Mouse (Mus musculus) urinary bladder, postnatal 4 days (tissue): ENCODE results near the gene Rcbtb1.
"Not testable (repeated sequence)": the region's sequence is repeated elsewhere in the genome, so short reads cannot be mapped to it uniquely, and the experiment has no call there.

Source experiments
- DNase-seq, 2 experiments: peaks; one replicate each; pipeline ENCODE4 v3.0.0; 2021 to 2022; ENCODE audit warnings: low spot score in 2 of 2

Rcbtb1 gene

GRCm38 (mm10) chr14:59200711-59201603 lies at the start of gene Rcbtb1:
TSS of gene Rcbtb1 (plus strand) at chr14:59201209.
- DNase-seq = peak; percentile 87 to 88

- DNase-seq = no peak
Observed at GRCm38 (mm10) chr14:59155589-59155988, 45.4 kb upstream of the Rcbtb1 start.

- DNase-seq = no peak
Observed at GRCm38 (mm10) chr14:59157016-59157698, 43.9 kb upstream of the Rcbtb1 start.

- no peak for DNase-seq
Observed at GRCm38 (mm10) chr14:59178649-59179048, 22.4 kb upstream of the Rcbtb1 start, which contains the start of gene Gm5142. TSS of gene Gm5142 (minus strand) at chr14:59178749.

- no peak for DNase-seq
Observed at GRCm38 (mm10) chr14:59182732-59183131, 18.3 kb upstream of the Rcbtb1 start.

GRCm38 (mm10) chr14:59185514-59185913 lies 15.5 kb upstream of the Rcbtb1 start:
- DNase-seq = no peak

GRCm38 (mm10) chr14:59186121-59186520 lies 14.9 kb upstream of the Rcbtb1 start:
- DNase-seq = no peak

- DNase-seq = no peak
Observed at GRCm38 (mm10) chr14:59201604-59202215, 701 bp downstream of the Rcbtb1 start.

GRCm38 (mm10) chr14:59205461-59205860 lies 4.5 kb downstream of the Rcbtb1 start:
- no peak for DNase-seq

- no peak for DNase-seq
Observed at GRCm38 (mm10) chr14:59205976-59206583, 5.1 kb downstream of the Rcbtb1 start.

- DNase-seq = no peak
Observed at GRCm38 (mm10) chr14:59209003-59209402, 8.0 kb downstream of the Rcbtb1 start.

- DNase-seq = no peak
Observed at GRCm38 (mm10) chr14:59209816-59210215, 8.8 kb downstream of the Rcbtb1 start.

- no peak for DNase-seq
Observed at GRCm38 (mm10) chr14:59219241-59219640, 18.2 kb downstream of the Rcbtb1 start.

GRCm38 (mm10) chr14:59226240-59226639 lies 25.2 kb downstream of the Rcbtb1 start:
- no peak for DNase-seq

- DNase-seq = no peak
Observed at GRCm38 (mm10) chr14:59229822-59230221, 28.8 kb downstream of the Rcbtb1 start.

- no peak for DNase-seq
Observed at GRCm38 (mm10) chr14:59230331-59230966, 29.4 kb downstream of the Rcbtb1 start.

GRCm38 (mm10) chr14:59232003-59232402 lies 31.0 kb downstream of the Rcbtb1 start:
- DNase-seq = no peak

GRCm38 (mm10) chr14:59233635-59234034 lies 32.6 kb downstream of the Rcbtb1 start:
- DNase-seq = no peak

- not testable (repeated sequence) for DNase-seq
Observed at GRCm38 (mm10) chr14:59250350-59250749, 49.3 kb downstream of the Rcbtb1 start.

GRCm38 (mm10) chr14:59255861-59256260 lies 54.9 kb downstream of the Rcbtb1 start:
- DNase-seq = not testable (repeated sequence)

- DNase-seq = no peak
Observed at GRCm38 (mm10) chr14:59260056-59260455, 59.0 kb downstream of the Rcbtb1 start, which contains the start of gene Gm6904. TSS of gene Gm6904 (minus strand) at chr14:59260216.
